Mouse (Mus musculus) heart, adult 2 months (tissue): ENCODE data around the gene Tcf20.

Experiments used
- CTCF ChIP-seq: fragments of 200-600 bp; IDR thresholded peaks from 2 replicates; pipeline ENCODE4 v1.8.1; 2022; ENCODE audit warnings: antibody characterized with exemption, mild to moderate bottlenecking, moderate library complexity
- EP300 ChIP-seq: fragments of 200-500 bp; IDR thresholded peaks from 2 replicates; pipeline ENCODE4 v1.6.1; 2011; ENCODE audit warnings: low read depth, low read length, control low read depth; ENCODE audit not compliant: insufficient read depth
- POLR2A ChIP-seq: fragments of 200-500 bp; IDR thresholded peaks from 2 replicates; pipeline ENCODE4 v1.6.1; 2011; ENCODE audit warnings: mild to moderate bottlenecking, low read depth, low read length, control low read depth; ENCODE audit not compliant: insufficient read depth

- TF ChIP-seq POLR2A (no peak), EP300 (no peak), CTCF (no peak)
Measured at GRCm38 (mm10) chr15:82763631-82764420, 223.8 kb downstream of the Tcf20 start, which contains the start of gene Cyp2d40.
